Mouse (Mus musculus): ENCODE measurements around the gene Jup. TPM values are rescaled to one million over a fixed set of nuclear protein-coding genes. Genes with fewer than 3 reads are reported as not detected.
A peak's percentile ranks its signal among the peaks of the same experiment; 100 is the strongest.

Gene Jup
- polyA plus RNA-seq, 1 experiment from 2014 or later: 173 TPM

DNA sequence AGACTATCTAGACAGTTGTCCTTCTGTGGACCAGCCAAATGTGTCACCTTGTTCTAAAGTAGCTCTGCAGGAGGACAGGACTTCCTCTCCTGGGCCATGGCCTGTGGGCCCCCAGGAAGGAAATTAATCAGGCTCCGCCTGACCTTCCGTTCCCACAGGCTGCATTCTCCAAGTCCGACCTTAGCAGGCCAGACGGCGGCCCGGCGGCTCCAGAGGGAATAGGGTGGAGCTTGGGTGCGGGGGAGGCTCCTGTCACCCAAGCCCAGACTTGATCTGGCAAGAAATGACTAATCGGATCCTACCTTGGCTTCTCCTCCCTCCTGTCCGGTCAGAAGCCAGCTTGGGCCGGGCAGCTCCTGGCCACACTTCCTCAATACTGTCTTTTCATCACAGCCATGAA is 2.4 kb downstream of the Jup start:
- peak overlapping the region; percentile 89 for H3K4me3 ChIP-seq (replicated peaks)
- no peaks in the 10 kb centered on the region for H3K27me3 ChIP-seq (replicated peaks)
- no peak for ATAC-seq (ENCODE audit: insufficient read depth, low FRiP score, low read depth)
- no peaks in the 10 kb centered on the region for H3K9me3 ChIP-seq
- H3K4me2 ChIP-seq: peak overlapping the region; percentile 77
- peaks cover 80% of the 10 kb centered on the region for H3K4me1 ChIP-seq
- H3K27ac ChIP-seq: peak overlapping the region; percentile 97
- H3K9ac ChIP-seq: no peak overlapping the region
- 23% methylated on average over 11 of the region's 11 CpGs for WGBS
- no peaks in the 10 kb centered on the region for H3K36me3 ChIP-seq

- H3K4me1 ChIP-seq: peaks cover 80% of the 10 kb centered on the region
- H3K36me3 ChIP-seq: no peaks in the 10 kb centered on the region
- peak overlapping the region; percentile 97 for H3K27ac ChIP-seq
- peak overlapping the region; percentile 89 for H3K4me3 ChIP-seq (replicated peaks)
- H3K4me2 ChIP-seq: peak overlapping the region; percentile 77
- ATAC-seq (ENCODE audit: insufficient read depth, low FRiP score, low read depth): no peak
- H3K9me3 ChIP-seq: no peaks in the 10 kb centered on the region
- WGBS: 52% methylated on average over 5 of the region's 5 CpGs
- H3K9ac ChIP-seq: no peak overlapping the region
- H3K27me3 ChIP-seq (replicated peaks): no peaks in the 10 kb centered on the region
Measured at GRCm38 (mm10) chr11:100394353-100395074, 3.0 kb downstream of the Jup start.

- Histone ChIP-seq H3K9ac (no peak overlapping the region), H3K27ac (peak overlapping the region; percentile 42; the same call in 1 of the 2 replicates), H3K4me3 (replicated peaks) (no peak overlapping the region), H3K27me3 (replicated peaks) (no peaks in the 10 kb centered on the region), H3K4me1 (peaks cover 84% of the 10 kb centered on the region), H3K4me2 (peak overlapping the region; percentile 77; the same call in 1 of the 2 replicates), H3K9me3 (no peaks in the 10 kb centered on the region), H3K36me3 (no peaks in the 10 kb centered on the region)
- ATAC-seq (ENCODE audit: insufficient read depth, low FRiP score, low read depth): no peak
- 48% methylated on average over 7 of the region's 7 CpGs for WGBS
Measured at GRCm38 (mm10) chr11:100393733-100394132, 3.8 kb downstream of the Jup start.

DNA sequence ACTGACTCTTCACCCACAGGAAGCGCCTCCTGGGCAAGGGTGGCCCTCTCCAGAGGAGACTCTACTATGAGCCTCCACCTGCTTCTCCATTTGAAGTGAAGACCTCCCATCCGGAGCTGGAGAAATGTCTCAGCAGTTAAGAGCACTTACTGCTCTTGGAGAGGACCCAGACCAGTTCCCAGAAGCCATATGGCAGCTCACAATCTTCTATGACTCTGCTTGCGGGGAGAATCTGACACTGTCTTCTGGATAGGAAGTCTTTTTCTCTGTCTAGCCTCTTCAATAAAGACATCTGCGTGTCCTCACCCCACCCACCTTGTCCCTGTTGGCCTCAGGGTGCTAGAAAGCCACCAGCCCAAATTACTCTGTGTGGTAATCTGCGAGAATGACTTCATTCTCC is 4.6 kb downstream of the Jup start:
- Histone ChIP-seq H3K27ac (no peak overlapping the region), H3K36me3 (no peaks in the 10 kb centered on the region), H3K4me1 (peaks cover 84% of the 10 kb centered on the region), H3K4me3 (replicated peaks) (no peak overlapping the region), H3K4me2 (no peak overlapping the region), H3K27me3 (replicated peaks) (no peaks in the 10 kb centered on the region), H3K9me3 (no peaks in the 10 kb centered on the region), H3K9ac (no peak overlapping the region)
- WGBS: 75% methylated on average over 5 of the region's 5 CpGs
- ATAC-seq (ENCODE audit: insufficient read depth, low FRiP score, low read depth): no peak

GRCm38 (mm10) chr11:100391884-100392345 is 5.6 kb downstream of the Jup start:
- Histone ChIP-seq H3K9me3 (no peaks in the 10 kb centered on the region), H3K4me3 (replicated peaks) (no peak overlapping the region), H3K27me3 (replicated peaks) (no peaks in the 10 kb centered on the region), H3K36me3 (no peaks in the 10 kb centered on the region), H3K4me2 (0 out of 2 replicates have a peak overlapping the region, but pooled peaks have one; percentile 19), H3K4me1 (peaks cover 89% of the 10 kb centered on the region), H3K27ac (peak overlapping the region; percentile 79), H3K9ac (no peak overlapping the region)
- no peak for ATAC-seq (ENCODE audit: insufficient read depth, low FRiP score, low read depth)
- WGBS: 84% methylated on average over 7 of the region's 7 CpGs

DNA sequence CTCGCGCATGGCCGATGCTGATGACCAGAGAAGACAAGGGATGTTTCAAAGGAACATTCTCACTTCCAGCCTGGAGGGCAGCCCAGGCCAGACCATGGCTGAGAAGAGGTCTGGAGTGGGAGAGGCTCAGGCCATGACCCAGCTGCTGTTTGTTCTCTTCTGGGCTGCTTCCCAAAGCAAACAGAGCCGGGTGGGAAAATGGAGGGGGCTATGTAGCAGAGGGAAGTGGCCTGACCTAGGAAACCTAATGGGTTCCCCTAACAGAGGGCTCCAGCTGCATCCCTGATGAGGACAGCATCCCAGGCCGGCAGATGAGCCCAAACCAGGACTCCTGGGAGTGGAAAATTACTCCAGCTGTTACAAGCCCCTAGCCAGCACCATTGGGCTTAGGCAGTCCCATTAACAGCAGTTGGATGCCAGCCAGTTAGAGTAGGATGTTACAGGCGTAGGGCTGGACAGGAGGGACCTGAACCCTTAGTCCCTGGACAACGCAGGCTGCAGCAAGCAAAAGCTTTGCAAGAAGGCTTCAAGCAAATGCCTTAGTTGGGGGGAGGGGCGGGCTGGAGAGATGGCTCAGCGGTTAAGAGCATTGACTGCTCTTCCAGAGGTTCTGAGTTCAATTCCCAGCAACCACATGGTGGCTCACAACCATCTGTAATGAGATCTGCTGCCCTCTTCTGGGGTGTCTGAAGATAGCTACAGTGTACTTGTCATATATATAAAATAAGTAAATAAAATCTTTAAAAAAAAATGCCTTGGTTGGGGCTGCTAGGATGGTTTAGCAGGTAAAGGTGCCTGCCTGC is 6.3 kb downstream of the Jup start:
- no peak overlapping the region for H3K4me3 ChIP-seq (replicated peaks)
- 33% methylated on average over 9 of the region's 9 CpGs for WGBS
- no peaks in the 10 kb centered on the region for H3K27me3 ChIP-seq (replicated peaks)
- H3K4me1 ChIP-seq: peaks cover 92% of the 10 kb centered on the region
- no peaks in the 10 kb centered on the region for H3K9me3 ChIP-seq
- H3K4me2 ChIP-seq: peak overlapping the region; percentile 19
- peak overlapping the region; percentile 79 for H3K27ac ChIP-seq
- H3K9ac ChIP-seq: no peak overlapping the region
- H3K36me3 ChIP-seq: no peaks in the 10 kb centered on the region
- peak; percentile 47 for ATAC-seq (ENCODE audit: insufficient read depth, low FRiP score, low read depth)

DNA sequence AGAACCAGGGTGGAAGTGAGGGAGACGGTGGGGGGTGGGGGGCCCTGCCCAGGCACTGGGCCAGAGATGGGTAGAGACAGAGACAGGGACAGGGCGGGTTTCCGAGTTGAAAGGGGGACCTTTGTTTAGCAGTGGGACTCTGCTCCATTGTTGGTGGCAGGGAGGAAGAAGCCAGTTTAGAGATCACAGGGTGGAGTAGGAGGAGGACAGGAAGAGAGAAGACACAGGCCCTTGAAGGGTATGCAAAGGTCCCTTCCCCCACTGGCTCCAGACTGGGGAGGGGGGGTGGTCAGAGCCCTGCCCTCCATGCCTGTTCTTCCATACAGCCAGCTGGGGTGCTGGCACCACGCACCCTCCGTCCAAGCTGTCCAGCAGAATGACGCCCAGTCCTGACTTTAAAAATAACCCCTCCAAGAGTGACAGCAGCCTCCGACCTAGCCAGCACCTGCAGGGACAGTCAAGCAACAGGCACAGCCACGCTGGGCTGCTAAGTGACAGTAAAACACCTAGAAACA is 7.6 kb downstream of the Jup start:
- Histone ChIP-seq H3K9ac (no peak overlapping the region), H3K4me2 (peak overlapping the region; percentile 19; the same call in 1 of the 2 replicates)

GRCm38 (mm10) chr11:100388588-100388987 is 9.0 kb downstream of the Jup start:
- peaks cover 69% of the 10 kb centered on the region for H3K4me1 ChIP-seq
- no peak overlapping the region for H3K4me3 ChIP-seq (replicated peaks)
- peak overlapping the region; percentile 90 for H3K27ac ChIP-seq
- ATAC-seq (ENCODE audit: insufficient read depth, low FRiP score, low read depth): no peak
- peak overlapping the region; percentile 37 for H3K4me2 ChIP-seq
- WGBS: 64% methylated on average over 6 of the region's 6 CpGs
- H3K9ac ChIP-seq: no peak overlapping the region
- H3K27me3 ChIP-seq (replicated peaks): no peaks in the 10 kb centered on the region
- peaks cover 12% of the 10 kb centered on the region for H3K36me3 ChIP-seq
- no peaks in the 10 kb centered on the region for H3K9me3 ChIP-seq

More for the DNA sequence above, 7.6 kb downstream of the Jup start:
- Histone ChIP-seq H3K27me3 (replicated peaks) (no peaks in the 10 kb centered on the region), H3K4me3 (replicated peaks) (no peak overlapping the region), H3K9me3 (no peaks in the 10 kb centered on the region), H3K27ac (peak overlapping the region; percentile 79), H3K4me1 (peaks cover 83% of the 10 kb centered on the region), H3K36me3 (peaks cover 4% of the 10 kb centered on the region; the same call in 1 of the 2 replicates)
- 44% methylated on average over 8 of the region's 8 CpGs for WGBS
- ATAC-seq (ENCODE audit: insufficient read depth, low FRiP score, low read depth): no peak

- no peak overlapping the region for H3K4me3 ChIP-seq (replicated peaks)
- peaks cover 62% of the 10 kb centered on the region for H3K4me1 ChIP-seq
- H3K36me3 ChIP-seq: peaks cover 19% of the 10 kb centered on the region
- 16% methylated on average over 14 of the region's 14 CpGs for WGBS
- H3K27me3 ChIP-seq (replicated peaks): no peaks in the 10 kb centered on the region
- no peak overlapping the region for H3K9ac ChIP-seq
- peak overlapping the region; percentile 37 for H3K4me2 ChIP-seq
- H3K27ac ChIP-seq: peak overlapping the region; percentile 90
- peak; percentile 38; the same call in 1 of the 2 replicates for ATAC-seq (ENCODE audit: insufficient read depth, low FRiP score, low read depth)
- H3K9me3 ChIP-seq: no peaks in the 10 kb centered on the region
Measured at GRCm38 (mm10) chr11:100387589-100388375, 9.8 kb downstream of the Jup start.

- no peak overlapping the region for H3K4me3 ChIP-seq (replicated peaks)
- peak overlapping the region; percentile 90 for H3K27ac ChIP-seq
- H3K4me1 ChIP-seq: peaks cover 59% of the 10 kb centered on the region
- 76% methylated on average over 6 of the region's 6 CpGs for WGBS
- H3K4me2 ChIP-seq: peak overlapping the region; percentile 37
- H3K9ac ChIP-seq: no peak overlapping the region
- no peaks in the 10 kb centered on the region for H3K9me3 ChIP-seq
- H3K27me3 ChIP-seq (replicated peaks): no peaks in the 10 kb centered on the region
- no peak for ATAC-seq (ENCODE audit: insufficient read depth, low FRiP score, low read depth)
- peaks cover 25% of the 10 kb centered on the region for H3K36me3 ChIP-seq
Measured at GRCm38 (mm10) chr11:100387111-100387510, 10.5 kb downstream of the Jup start.

DNA sequence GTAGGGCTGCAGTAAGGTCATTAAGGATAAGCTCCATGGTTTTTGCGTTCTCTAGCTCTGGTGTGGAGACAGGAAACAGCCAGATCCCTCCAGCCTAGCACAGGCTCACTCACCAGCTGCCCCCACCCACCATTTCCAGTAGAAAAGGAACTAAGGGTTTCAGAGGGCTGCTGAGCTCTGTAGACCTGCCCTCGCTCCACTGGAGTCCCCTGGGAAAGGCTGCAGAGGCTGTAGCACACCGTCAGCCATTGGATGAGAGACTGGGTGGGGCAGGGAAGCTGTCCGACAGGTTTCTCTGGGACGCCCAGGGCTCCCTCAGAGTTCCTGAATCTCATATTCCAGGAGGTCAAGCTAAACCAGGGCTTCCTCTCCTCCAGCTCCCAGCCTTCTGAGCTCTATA is 11.0 kb downstream of the Jup start:
- Histone ChIP-seq H3K9me3 (no peaks in the 10 kb centered on the region), H3K9ac (no peak overlapping the region), H3K4me3 (replicated peaks) (no peak overlapping the region), H3K27ac (peak overlapping the region; percentile 90), H3K4me2 (peak overlapping the region; percentile 37), H3K36me3 (peaks cover 30% of the 10 kb centered on the region), H3K4me1 (peaks cover 55% of the 10 kb centered on the region), H3K27me3 (replicated peaks) (no peaks in the 10 kb centered on the region)
- ATAC-seq (ENCODE audit: insufficient read depth, low FRiP score, low read depth): peak; percentile 86
- WGBS: 53% methylated on average over 5 of the region's 5 CpGs
